Mouse (Mus musculus): ENCODE data around the gene Leo1.

GRCm38 (mm10) chr9:75413206-75413605 lies 28.1 kb upstream of the Leo1 start:
- TF ChIP-seq ZC3H11A (IDR thresholded peaks at IDR 0.05; ENCODE audit: borderline replicate concordance, low read depth, low read length) (no peak), HCFC1 (IDR thresholded peaks at IDR 0.05; ENCODE audit: borderline replicate concordance, insufficient read depth, low read length) (no peak)
